Mouse (Mus musculus): ENCODE results near the gene Tns2.

The Tns2 gene

GRCm38 (mm10) chr15:102110701-102111494, 10.7 kb downstream of the Tns2 start:
- DNase-seq, result no peak

GRCm38 (mm10) chr15:102111495-102111829, 11.2 kb downstream of the Tns2 start:
- DNase-seq, result no peak

- no peak for DNase-seq
Measured at GRCm38 (mm10) chr15:102112181-102112580, 12.0 kb downstream of the Tns2 start.

- DNase-seq, result no peak
Measured at GRCm38 (mm10) chr15:102112827-102113226, 12.6 kb downstream of the Tns2 start.

- no peak for DNase-seq
Measured at GRCm38 (mm10) chr15:102113674-102114073, 13.5 kb downstream of the Tns2 start.

GRCm38 (mm10) chr15:102114651-102115260, 14.5 kb downstream of the Tns2 start:
- no peak for DNase-seq

GRCm38 (mm10) chr15:102115731-102116231, 15.6 kb downstream of the Tns2 start:
- no peak for DNase-seq

GRCm38 (mm10) chr15:102116753-102117415, 16.7 kb downstream of the Tns2 start:
- no peak for DNase-seq

- no peak for DNase-seq
Measured at GRCm38 (mm10) chr15:102117461-102118443, 17.5 kb downstream of the Tns2 start.

GRCm38 (mm10) chr15:102118591-102118990, 18.4 kb downstream of the Tns2 start:
- no peak for DNase-seq

GRCm38 (mm10) chr15:102119121-102119830, 19.1 kb downstream of the Tns2 start:
- no peak for DNase-seq

GRCm38 (mm10) chr15:102119831-102120170, 19.6 kb downstream of the Tns2 start:
- DNase-seq, result no peak

GRCm38 (mm10) chr15:102120530-102120929, 20.3 kb downstream of the Tns2 start:
- no peak for DNase-seq

GRCm38 (mm10) chr15:102126303-102126702, 26.1 kb downstream of the Tns2 start:
- DNase-seq, result no peak

GRCm38 (mm10) chr15:102133314-102133713, 33.1 kb downstream of the Tns2 start:
- DNase-seq, result no peak

- DNase-seq, result no peak
Measured at GRCm38 (mm10) chr15:102134709-102135108, 34.5 kb downstream of the Tns2 start.

- DNase-seq, result no peak
Measured at GRCm38 (mm10) chr15:102135522-102136128, 35.4 kb downstream of the Tns2 start.

- peak; percentile 96 to 97 for DNase-seq
Measured at GRCm38 (mm10) chr15:102136129-102136758, 36.0 kb downstream of the Tns2 start, which contains the start of gene Spryd3. Gene Spryd3 (minus strand): TSS chr15:102136234.

- no peak for DNase-seq
Measured at GRCm38 (mm10) chr15:102141120-102141519, 40.9 kb downstream of the Tns2 start.

- no peak for DNase-seq
Measured at GRCm38 (mm10) chr15:102142914-102143912, 43.0 kb downstream of the Tns2 start.

Data from B cell, adult 2 months (primary cell).